Mouse (Mus musculus) layer of hippocampus, adult 11-12 months (tissue): ENCODE data around the gene Ppp1r9a.

Experiments
- DNase-seq: peaks from one replicate; pipeline ENCODE4 v3.0.0; 2022; ENCODE audit warnings: low spot score

Gene Ppp1r9a

GRCm38 (mm10) chr6:5008166-5008565 lies 105.4 kb downstream of the Ppp1r9a start:
- no peak for DNase-seq

GRCm38 (mm10) chr6:5008603-5009002 lies 105.9 kb downstream of the Ppp1r9a start:
- DNase-seq = no peak

GRCm38 (mm10) chr6:5010553-5011416 lies 108.1 kb downstream of the Ppp1r9a start:
- DNase-seq = no peak

- DNase-seq = no peak
Observed at GRCm38 (mm10) chr6:5012794-5013193, 110.1 kb downstream of the Ppp1r9a start.

- DNase-seq = no peak
Observed at GRCm38 (mm10) chr6:5014567-5014966, 111.8 kb downstream of the Ppp1r9a start.

GRCm38 (mm10) chr6:5015173-5015572 lies 112.5 kb downstream of the Ppp1r9a start:
- DNase-seq = no peak

- no peak for DNase-seq
Observed at GRCm38 (mm10) chr6:5017945-5018511, 115.3 kb downstream of the Ppp1r9a start.

GRCm38 (mm10) chr6:5019208-5019607 lies 116.5 kb downstream of the Ppp1r9a start:
- DNase-seq = no peak

- DNase-seq = no peak
Observed at GRCm38 (mm10) chr6:5019969-5020368, 117.3 kb downstream of the Ppp1r9a start.

GRCm38 (mm10) chr6:5020510-5020909 lies 117.8 kb downstream of the Ppp1r9a start:
- DNase-seq = no peak

- no peak for DNase-seq
Observed at GRCm38 (mm10) chr6:5022677-5023076, 120.0 kb downstream of the Ppp1r9a start.

- DNase-seq = no peak
Observed at GRCm38 (mm10) chr6:5024893-5025292, 122.2 kb downstream of the Ppp1r9a start.

GRCm38 (mm10) chr6:5026772-5027171 lies 124.1 kb downstream of the Ppp1r9a start:
- DNase-seq = no peak

GRCm38 (mm10) chr6:5027213-5027612 lies 124.5 kb downstream of the Ppp1r9a start:
- no peak for DNase-seq

GRCm38 (mm10) chr6:5027801-5028200 lies 125.1 kb downstream of the Ppp1r9a start:
- no peak for DNase-seq

GRCm38 (mm10) chr6:5029205-5029927 lies 126.6 kb downstream of the Ppp1r9a start:
- no peak for DNase-seq

- no peak for DNase-seq
Observed at GRCm38 (mm10) chr6:5029956-5030355, 127.2 kb downstream of the Ppp1r9a start.

- DNase-seq = no peak
Observed at GRCm38 (mm10) chr6:5032986-5033633, 130.4 kb downstream of the Ppp1r9a start.

GRCm38 (mm10) chr6:5037225-5037624 lies 134.5 kb downstream of the Ppp1r9a start:
- no peak for DNase-seq

GRCm38 (mm10) chr6:5038140-5038749 lies 135.5 kb downstream of the Ppp1r9a start:
- no peak for DNase-seq

- DNase-seq = no peak
Observed at GRCm38 (mm10) chr6:5039316-5039715, 136.6 kb downstream of the Ppp1r9a start.

- DNase-seq = no peak
Observed at GRCm38 (mm10) chr6:5045854-5046253, 143.1 kb downstream of the Ppp1r9a start.
